ENCODE assay signal across 12 mouse cellular contexts in the genomic region with DNA sequence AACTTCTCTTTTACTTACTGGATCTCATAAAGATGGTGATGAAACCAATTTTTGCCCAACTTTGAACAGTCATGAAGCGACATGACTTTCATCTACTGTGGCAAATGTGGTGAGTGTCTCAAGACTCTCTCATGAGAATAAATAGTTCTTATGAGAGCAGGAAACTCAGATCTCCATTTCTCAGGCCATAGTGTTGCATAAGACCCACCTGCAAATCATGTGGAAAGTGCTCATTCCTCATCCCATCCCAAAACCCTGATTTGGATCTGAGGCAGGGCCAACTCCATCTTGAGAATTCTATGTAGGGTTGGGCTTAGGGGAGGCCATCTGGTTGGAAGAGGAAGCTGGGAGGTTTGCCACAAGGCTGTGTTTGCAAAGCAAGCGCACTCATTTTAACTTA.
DNase-seq lines count a peak whose midpoint lies in the region; ATAC-seq lines count a peak whose summit lies in the region.
"Had no signal": no experiment of that assay in that cellular context is flagged by ENCODE, and none has a peak within 500 bp of the region (broad histone marks: within the 10 kb centered on the region; RNA-seq: fewer than 3 reads in every experiment).

No protein-coding gene starts in this region.

- no peak for ATAC-seq in CD4-positive, CD25-positive, alpha-beta regulatory T cell, adult 4 months
- ATAC-seq: hindbrain, embryonic 16.5 days; liver, embryonic 12.5 days; midbrain, embryonic 15.5 days had no signal

- DNase-seq in frontal cortex, adult 2 months (ENCODE audit: extremely low spot score in 1 of 2, low spot score in 1 of 2) = peak; percentile 6 to 50
- no peak for DNase-seq in frontal cortex, postnatal 14 days (ENCODE audit: low spot score in 2 of 2)
- DNase-seq in cerebellum, adult 11-12 months = peak; percentile 79
- DNase-seq in cerebellum, postnatal 36 days = peak; percentile 47 to 56
- DNase-seq in right cerebral cortex, postnatal 25 days = peak; percentile 58
- DNase-seq in kidney, postnatal 14 days = no peak
- DNase-seq: heart, adult 11 months; retina, postnatal 1 day had no signal

Comparison
In these comparisons a context has a peak if more than half of its experiments do, and no peak if none do; other contexts are left out.
1. DNase-seq: peak in frontal cortex, adult 2 months (2 of 2), cerebellum, adult 11-12 months (single experiment), cerebellum, postnatal 36 days (2 of 2) and right cerebral cortex, postnatal 25 days (single experiment); none in frontal cortex, postnatal 14 days (0 of 2) and kidney, postnatal 14 days (single experiment).